Mouse (Mus musculus) forebrain, postnatal 0 days (tissue): Measurements from ENCODE around the gene Csnk1d. TPM values are rescaled to one million over a fixed set of nuclear protein-coding genes. Genes with fewer than 3 reads are reported as not detected.

Source experiments
- ATAC-seq: fragments of 200-750 bp; cut with Nextera tagmentation; 2 replicates; pipeline ENCODE4 v1.8.0; 2017; ENCODE audit warnings: mild to moderate bottlenecking, moderate library complexity
- DNase-seq: peaks from one replicate; pipeline ENCODE4 v3.0.0-alpha.2; 2015
- H3K27ac ChIP-seq: fragments of 300-500 bp; sonication (generic); 2 replicates; pipeline ENCODE4 v1.5.1; 2014; ENCODE audit warnings: low read depth, mild to moderate bottlenecking, antibody characterized with exemption, low read length, moderate library complexity, mixed read lengths
- H3K27me3 ChIP-seq: fragments of 300-500 bp; sonication (generic); 2 replicates; pipeline ENCODE4 v1.6.1; 2014; ENCODE audit warnings: mild to moderate bottlenecking, low read length, mixed read lengths; ENCODE audit not compliant: insufficient read depth
- H3K36me3 ChIP-seq: fragments of 300-500 bp; sonication (generic); 2 replicates; pipeline ENCODE4 v1.6.1; 2014; ENCODE audit warnings: mild to moderate bottlenecking, moderate library complexity; ENCODE audit not compliant: insufficient read depth
- H3K4me1 ChIP-seq: fragments of 300-500 bp; sonication (generic); 2 replicates; pipeline ENCODE4 v1.6.1; 2014; ENCODE audit warnings: antibody characterized with exemption; ENCODE audit not compliant: insufficient read depth
- H3K4me2 ChIP-seq: fragments of 300-500 bp; sonication (generic); 2 replicates; pipeline ENCODE4 v1.6.1; 2014; ENCODE audit warnings: low read depth, mild to moderate bottlenecking, moderate library complexity
- H3K4me3 ChIP-seq: fragments of 300-500 bp; sonication (generic); 2 replicates; pipeline ENCODE4 v1.5.1; 2014; ENCODE audit warnings: low read depth, low read length, mixed read lengths
- H3K9ac ChIP-seq: fragments of 300-500 bp; sonication (generic); 2 replicates; pipeline ENCODE4 v1.6.1; 2014; ENCODE audit warnings: mild to moderate bottlenecking
- H3K9me3 ChIP-seq: fragments of 300-500 bp; sonication (generic); 2 replicates; pipeline ENCODE4 v1.6.1; 2016; ENCODE audit warnings: low read length
- CTCF ChIP-seq: sonication (generic); IDR thresholded peaks from 2 replicates; pipeline ENCODE4 v1.5.1; 2016; ENCODE audit warnings: antibody characterized with exemption, control low read depth, low read depth
- WGBS: fragments of 180-500 bp; shearing (Covaris S2); extraction: QIAGEN DNeasy Blood & Tissue Kit; methylation state at CpG from one replicate; pipeline ENCODE4 v1.1.7; 2014; 5-methylcytosine and 5-hydroxymethylcytosine counted together
- polyA plus RNA-seq: library from polyadenylated mRNA; unstranded; fragments of >200 nt; fragmentation: Nextera tagmentation; extraction: Ambion mirVana; gene quantifications from 2 replicates; pipeline ENCODE4 v1.2.1, GENCODE M21; 2015
- total RNA-seq: library from RNA; depleted of rRNA; stranded (reverse); fragments of >200 nt; gene quantifications from 2 replicates; pipeline ENCODE4 v1.2.3, GENCODE M21; 2014

Csnk1d gene
- total and polyA plus RNA-seq, 2 experiments from 2014 or later, result 107 to 108 TPM

- H3K4me3 ChIP-seq, result no peak overlapping the region
- 87% methylated on average over 8 of the region's 8 CpGs for WGBS
- no peak overlapping the region for H3K9ac ChIP-seq
- H3K36me3 ChIP-seq, result peaks cover 64% of the 10 kb centered on the region
- no peak overlapping the region for H3K4me2 ChIP-seq
- no peaks in the 10 kb centered on the region for H3K4me1 ChIP-seq
- H3K27ac ChIP-seq, result no peak overlapping the region
- no peak for TF ChIP-seq CTCF
- no peak for DNase-seq
- ATAC-seq, result no peak
- no peaks in the 10 kb centered on the region for H3K9me3 ChIP-seq
- no peaks in the 10 kb centered on the region for H3K27me3 ChIP-seq
These were observed 11.3 kb downstream of the Csnk1d start for GRCm38 (mm10) chr11:120979711-120980426.

- Histone ChIP-seq H3K36me3 (peaks cover 86% of the 10 kb centered on the region), H3K27ac (no peak overlapping the region), H3K27me3 (no peaks in the 10 kb centered on the region), H3K9me3 (no peaks in the 10 kb centered on the region), H3K4me2 (no peak overlapping the region), H3K9ac (no peak overlapping the region), H3K4me3 (no peak overlapping the region), H3K4me1 (no peaks in the 10 kb centered on the region)
- DNase-seq (no peak), ATAC-seq (no peak)
- WGBS, result 80% methylated on average over 6 of the region's 6 CpGs
- no peak for TF ChIP-seq CTCF
These were observed 17.8 kb downstream of the Csnk1d start for GRCm38 (mm10) chr11:120973318-120973717.

GRCm38 (mm10) chr11:120971237-120971636, 19.9 kb downstream of the Csnk1d start:
- no peak for ATAC-seq
- 91% methylated on average over 5 of the region's 5 CpGs for WGBS
- no peak overlapping the region for H3K27ac ChIP-seq
- H3K9me3 ChIP-seq, result no peaks in the 10 kb centered on the region
- H3K4me3 ChIP-seq, result no peak overlapping the region
- H3K9ac ChIP-seq, result no peak overlapping the region
- no peaks in the 10 kb centered on the region for H3K27me3 ChIP-seq
- H3K4me2 ChIP-seq, result no peak overlapping the region
- no peaks in the 10 kb centered on the region for H3K4me1 ChIP-seq
- H3K36me3 ChIP-seq, result peaks cover 90% of the 10 kb centered on the region
- DNase-seq, result no peak
- TF ChIP-seq CTCF, result no peak

- Histone ChIP-seq H3K27ac (no peak overlapping the region), H3K4me3 (no peak overlapping the region), H3K9me3 (no peaks in the 10 kb centered on the region), H3K4me2 (no peak overlapping the region), H3K9ac (no peak overlapping the region), H3K27me3 (no peaks in the 10 kb centered on the region), H3K36me3 (peaks cover 93% of the 10 kb centered on the region), H3K4me1 (no peaks in the 10 kb centered on the region)
- ATAC-seq, result no peak
- no peak for TF ChIP-seq CTCF
- 94% methylated on average over 5 of the region's 5 CpGs for WGBS
- no peak for DNase-seq
These were observed 21.4 kb downstream of the Csnk1d start for GRCm38 (mm10) chr11:120969742-120970141.

- H3K27ac ChIP-seq, result no peak overlapping the region
- no peaks in the 10 kb centered on the region for H3K27me3 ChIP-seq
- H3K9me3 ChIP-seq, result no peaks in the 10 kb centered on the region
- no peak for DNase-seq
- peaks cover 85% of the 10 kb centered on the region for H3K36me3 ChIP-seq
- H3K4me1 ChIP-seq, result no peaks in the 10 kb centered on the region
- TF ChIP-seq CTCF, result no peak
- WGBS, result 89% methylated on average over 4 of the region's 4 CpGs
- H3K9ac ChIP-seq, result no peak overlapping the region
- no peak overlapping the region for H3K4me3 ChIP-seq
- no peak for ATAC-seq
- no peak overlapping the region for H3K4me2 ChIP-seq
These were observed 25.5 kb downstream of the Csnk1d start for GRCm38 (mm10) chr11:120965587-120965986.

- no peaks in the 10 kb centered on the region for H3K4me1 ChIP-seq
- H3K9me3 ChIP-seq, result no peaks in the 10 kb centered on the region
- no peak overlapping the region for H3K4me3 ChIP-seq
- H3K9ac ChIP-seq, result no peak overlapping the region
- 80% methylated on average over 10 of the region's 10 CpGs for WGBS
- no peak overlapping the region for H3K27ac ChIP-seq
- ATAC-seq (no peak), DNase-seq (no peak)
- H3K27me3 ChIP-seq, result no peaks in the 10 kb centered on the region
- no peak overlapping the region for H3K4me2 ChIP-seq
- no peak for TF ChIP-seq CTCF
- H3K36me3 ChIP-seq, result peaks cover 74% of the 10 kb centered on the region
These were observed 26.7 kb downstream of the Csnk1d start for GRCm38 (mm10) chr11:120964195-120965157.

- no peaks in the 10 kb centered on the region for H3K4me1 ChIP-seq
- H3K4me3 ChIP-seq, result no peak overlapping the region
- no peaks in the 10 kb centered on the region for H3K9me3 ChIP-seq
- no peak overlapping the region for H3K4me2 ChIP-seq
- TF ChIP-seq CTCF, result no peak
- DNase-seq (no peak), ATAC-seq (no peak)
- peaks cover 58% of the 10 kb centered on the region for H3K36me3 ChIP-seq
- H3K27ac ChIP-seq, result no peak overlapping the region
- H3K27me3 ChIP-seq, result no peaks in the 10 kb centered on the region
- H3K9ac ChIP-seq, result no peak overlapping the region
- 87% methylated on average over 7 of the region's 7 CpGs for WGBS
These were observed 28.2 kb downstream of the Csnk1d start for GRCm38 (mm10) chr11:120962909-120963308.
